Mouse (Mus musculus) liver, adult 2 months (tissue): ENCODE results near the gene Eef1akmt4. TPM values are rescaled to one million over a fixed set of nuclear protein-coding genes. Genes with fewer than 3 reads are reported as not detected.

Experiments
- DNase-seq: peaks from one replicate; pipeline ENCODE4 v3.0.0-alpha.2; 2011; ENCODE audit warnings: low read depth, low spot score; ENCODE audit errors: extremely low read depth
- H3K27ac ChIP-seq: fragments of 200-500 bp; replicated peaks from 2 replicates; pipeline ENCODE4 v1.5.1; 2012; ENCODE audit warnings: low read depth, mild to moderate bottlenecking, control low read depth, inconsistent platforms, low read length; ENCODE audit not compliant: insufficient read depth
- H3K27me3 ChIP-seq: fragments of 200-500 bp; 2 replicates; pipeline ENCODE4 v1.6.1; 2012; ENCODE audit warnings: mild to moderate bottlenecking, moderate library complexity, low read length, inconsistent platforms; ENCODE audit not compliant: control insufficient read depth, insufficient read depth
- H3K36me3 ChIP-seq: fragments of 200-500 bp; 2 replicates; pipeline ENCODE4 v1.6.1; 2012; ENCODE audit warnings: low read length, inconsistent platforms; ENCODE audit not compliant: control insufficient read depth, insufficient read depth
- H3K4me1 ChIP-seq: fragments of 200-500 bp; 2 replicates; pipeline ENCODE4 v1.6.1; 2011; ENCODE audit warnings: low read length; ENCODE audit not compliant: control insufficient read depth, insufficient read depth
- H3K4me3 ChIP-seq: fragments of 200-500 bp; 2 replicates; pipeline ENCODE4 v1.5.1; 2011; ENCODE audit warnings: low read depth, mild to moderate bottlenecking, control low read depth, low read length, moderate library complexity; ENCODE audit not compliant: insufficient read depth
- H3K79me2 ChIP-seq: fragments of 200-500 bp; 2 replicates; pipeline ENCODE4 v1.6.1; 2012; ENCODE audit warnings: inconsistent platforms, mild to moderate bottlenecking, low read length, moderate library complexity; ENCODE audit not compliant: control insufficient read depth, insufficient read depth
- H3K9ac ChIP-seq: fragments of 200-500 bp; 2 replicates; pipeline ENCODE4 v1.6.1; 2012; ENCODE audit warnings: low read depth, mild to moderate bottlenecking, control low read depth, inconsistent platforms, low read length
- CTCF ChIP-seq: fragments of 200-500 bp; IDR thresholded peaks from 2 replicates; pipeline ENCODE4 v1.5.1; 2011; ENCODE audit warnings: low read depth, low read length, control low read depth
- POLR2A ChIP-seq: fragments of 200-500 bp; IDR thresholded peaks from 2 replicates; pipeline ENCODE4 v1.6.1; 2011; ENCODE audit warnings: low read length, control low read depth; ENCODE audit not compliant: insufficient read depth; ENCODE audit errors: extremely low read depth
- WGBS: fragments of 180-500 bp; shearing (Covaris S2); methylation state at CpG from one replicate; pipeline ENCODE4 v1.1.7; 2018; 5-methylcytosine and 5-hydroxymethylcytosine counted together
- polyA plus RNA-seq: library from polyadenylated mRNA; depleted of rRNA; stranded (reverse); fragments of >200 nt; gene quantifications from 2 replicates; pipeline ENCODE4 v1.2.3, GENCODE M21; 2012
- total RNA-seq: library from RNA; depleted of rRNA; stranded (reverse); fragments of >200 nt; gene quantifications from 2 replicates; pipeline ENCODE4 v1.2.3, GENCODE M21; 2014

Gene Eef1akmt4
- total and polyA plus RNA-seq, 2 experiments, result 13.4 to 18.9 TPM

DNA sequence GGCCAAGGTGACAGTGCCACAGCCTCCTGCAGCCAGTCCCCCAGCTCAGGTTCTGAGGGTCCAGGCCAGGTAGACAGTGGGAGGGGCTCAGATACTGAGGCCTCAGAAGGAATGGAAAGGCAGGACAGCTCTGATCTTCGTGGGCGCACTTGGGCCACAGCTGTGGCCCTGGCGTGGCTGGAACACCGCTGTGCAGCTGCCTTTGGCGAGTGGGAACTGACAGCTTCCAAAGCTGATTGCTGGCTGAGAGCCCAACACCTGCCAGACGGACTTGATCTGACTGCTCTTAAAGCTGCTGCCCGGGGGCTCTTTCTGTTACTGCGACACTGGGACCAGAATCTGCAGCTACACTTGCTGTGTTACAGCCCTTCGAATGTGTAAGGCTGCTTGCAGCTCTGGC lies 6.7 kb upstream of the Eef1akmt4 start:
- no peaks in the 10 kb centered on the region for H3K4me1 ChIP-seq
- H3K36me3 ChIP-seq, result no peaks in the 10 kb centered on the region; the same call in 1 of the 2 replicates
- H3K27ac ChIP-seq, result no peak overlapping the region
- no peaks in the 10 kb centered on the region for H3K27me3 ChIP-seq
- H3K79me2 ChIP-seq, result no peaks in the 10 kb centered on the region
- no peak overlapping the region for H3K9ac ChIP-seq
- DNase-seq, result no peak
- TF ChIP-seq CTCF (no peak), POLR2A (no peak)
- H3K4me3 ChIP-seq, result no peak overlapping the region
- 82% methylated on average over 9 of the region's 9 CpGs for WGBS

DNA sequence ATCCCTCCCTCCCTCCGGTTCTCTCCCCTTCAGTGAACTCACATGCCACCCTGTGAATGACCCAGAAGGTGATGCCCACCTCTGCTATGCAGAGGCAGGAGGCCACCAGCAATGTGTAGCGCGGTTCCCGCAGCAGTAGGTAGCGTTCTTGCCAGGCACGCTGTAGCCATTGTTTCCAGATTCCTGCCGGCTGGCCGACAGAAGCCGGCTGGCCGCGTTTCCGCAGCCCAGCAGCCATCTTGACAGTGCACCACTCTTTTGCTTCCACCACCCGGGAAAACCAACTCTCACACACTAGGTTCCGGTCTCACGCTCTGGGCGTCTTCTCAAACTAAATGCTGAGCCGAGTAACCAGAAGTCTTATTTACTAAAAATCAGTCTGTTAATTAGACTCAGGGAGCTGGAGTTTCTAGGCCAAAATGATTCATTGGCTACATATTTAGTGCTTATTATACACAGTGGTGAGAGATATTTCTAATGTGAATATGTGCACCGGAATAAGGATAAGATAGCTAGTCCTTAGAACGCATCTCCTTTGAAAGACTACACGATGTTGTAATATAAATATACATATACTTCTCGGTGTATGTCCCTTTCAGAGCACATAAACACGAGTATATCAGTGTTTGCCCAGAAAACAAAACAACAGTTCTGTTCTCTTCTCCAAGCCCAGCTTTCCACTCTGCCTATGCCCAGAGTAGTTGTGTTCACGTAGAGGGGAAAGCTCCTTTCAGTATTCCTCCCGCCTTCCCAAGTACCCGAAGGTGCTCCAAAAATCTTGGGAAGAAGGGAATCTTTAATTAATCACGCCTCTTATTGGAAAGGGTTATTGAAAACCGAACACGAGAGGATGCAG lies 664 bp upstream of the Eef1akmt4 start:
- under 1% methylated on average over 28 of the region's 28 CpGs for whole genome bisulfite sequencing
- Histone ChIP-seq H3K27ac (peak overlapping the region; percentile 33), H3K27me3 (no peaks in the 10 kb centered on the region), H3K9ac (peak overlapping the region; percentile 87), H3K79me2 (no peaks in the 10 kb centered on the region), H3K36me3 (no peaks in the 10 kb centered on the region; the same call in 1 of the 2 replicates), H3K4me1 (peaks cover 3% of the 10 kb centered on the region; the same call in 1 of the 2 replicates), H3K4me3 (peak overlapping the region; percentile 81)
- peak; percentile 78 for DNase-seq
- TF ChIP-seq POLR2A (peak; percentile 55; the same call in 1 of the 2 replicates), CTCF (no peak)

DNA sequence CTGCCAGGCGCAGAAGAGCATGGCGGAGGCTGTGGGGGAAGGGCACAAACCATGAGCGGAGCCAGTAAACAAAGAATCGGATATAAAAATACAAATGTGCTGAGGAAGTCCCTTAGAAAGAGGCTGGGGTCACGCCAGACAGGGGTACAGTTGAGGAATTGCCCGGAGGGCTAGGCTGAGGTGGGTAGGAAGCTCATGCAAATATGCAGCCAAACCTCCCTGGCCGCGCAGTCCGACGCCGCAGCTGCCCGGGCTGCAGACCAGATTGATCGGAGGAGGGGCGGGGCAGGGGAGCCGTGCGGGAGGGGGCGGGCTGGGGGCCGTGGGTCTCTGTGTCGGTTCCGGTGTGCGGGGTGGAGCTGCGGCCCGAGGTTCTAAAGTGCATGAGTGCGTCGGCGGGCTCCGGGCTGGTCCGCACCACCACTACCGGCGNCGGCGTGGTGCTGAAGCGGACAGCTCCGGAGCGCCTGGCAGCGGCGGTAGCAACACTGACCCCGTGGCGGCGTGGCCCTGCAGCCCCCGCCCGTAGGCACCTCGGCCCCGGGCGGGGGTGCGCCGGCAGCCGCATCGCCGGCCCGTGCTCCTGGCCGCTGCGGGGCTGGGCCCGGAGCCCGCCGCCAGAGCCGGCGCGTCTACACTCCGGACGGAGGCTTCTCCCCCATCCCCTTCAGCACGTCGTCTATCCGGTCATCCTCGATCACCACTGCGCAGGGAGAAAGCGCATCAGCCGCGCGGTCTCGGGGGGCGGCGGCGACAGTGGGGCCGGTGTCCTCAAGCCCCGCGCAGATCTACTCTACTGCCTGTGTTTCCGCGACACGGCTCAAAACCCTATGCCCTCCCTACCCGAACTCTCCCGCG lies 8.4 kb downstream of the Eef1akmt4 start:
- no peak for DNase-seq
- H3K36me3 ChIP-seq, result no peaks in the 10 kb centered on the region
- H3K27me3 ChIP-seq, result no peaks in the 10 kb centered on the region
- WGBS, result 4% methylated on average over 74 of the region's 83 CpGs
- H3K79me2 ChIP-seq, result no peaks in the 10 kb centered on the region
- H3K27ac ChIP-seq, result no peak overlapping the region
- peak overlapping the region; percentile 11; the same call in 1 of the 2 replicates for H3K4me3 ChIP-seq
- TF ChIP-seq POLR2A (no peak), CTCF (no peak)
- peaks cover 8% of the 10 kb centered on the region for H3K4me1 ChIP-seq
- no peak overlapping the region for H3K9ac ChIP-seq

DNA sequence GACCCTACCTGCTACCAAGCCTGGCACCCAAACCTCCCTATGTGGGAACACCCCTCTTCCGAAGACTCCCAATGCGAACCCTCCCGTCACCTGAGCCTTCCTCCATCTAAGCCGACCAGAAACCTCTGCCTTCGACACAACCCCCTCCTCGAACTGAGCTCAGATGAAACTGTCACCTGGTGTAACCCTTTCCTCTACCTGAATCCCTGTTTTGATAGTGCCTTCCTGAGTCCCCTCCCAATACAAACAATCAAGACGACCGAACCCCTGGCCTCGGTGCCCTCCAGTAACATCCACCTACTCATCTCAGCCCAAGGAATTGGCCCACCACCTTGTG lies 9.0 kb downstream of the Eef1akmt4 start:
- Histone ChIP-seq H3K27me3 (no peaks in the 10 kb centered on the region), H3K79me2 (no peaks in the 10 kb centered on the region), H3K36me3 (no peaks in the 10 kb centered on the region), H3K4me3 (peak overlapping the region; percentile 11; the same call in 1 of the 2 replicates), H3K27ac (no peak overlapping the region), H3K9ac (no peak overlapping the region), H3K4me1 (peaks cover 8% of the 10 kb centered on the region)
- TF ChIP-seq POLR2A (no peak), CTCF (no peak)
- no peak for DNase-seq
- 1% methylated on average over 9 of the region's 9 CpGs for WGBS

DNA sequence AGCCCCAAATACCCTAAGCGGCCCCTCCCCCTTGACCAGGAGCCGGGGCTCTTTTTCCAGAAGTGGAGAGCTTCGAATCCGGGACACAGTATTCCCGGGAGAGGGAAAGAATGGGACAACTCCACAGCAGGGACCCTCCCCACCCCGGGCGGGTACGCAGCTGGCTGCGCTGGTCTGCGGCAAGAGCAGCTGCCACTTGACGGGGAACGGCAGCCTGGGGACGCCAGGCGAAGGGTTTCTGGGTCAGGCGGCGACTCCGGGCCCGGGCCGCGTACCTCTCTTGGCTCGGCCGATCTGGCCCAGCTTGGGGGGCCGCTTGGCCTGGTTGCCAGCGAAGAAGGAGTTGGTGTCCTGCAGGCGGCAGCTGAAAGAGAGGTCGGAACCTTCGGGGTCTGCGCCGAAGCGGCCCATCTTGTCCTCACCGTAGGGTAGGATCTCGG lies 9.4 kb downstream of the Eef1akmt4 start:
- no peak for DNase-seq
- peak overlapping the region; percentile 84 for H3K4me3 ChIP-seq
- H3K4me1 ChIP-seq, result peaks cover 8% of the 10 kb centered on the region
- no peaks in the 10 kb centered on the region for H3K27me3 ChIP-seq
- no peak overlapping the region for H3K27ac ChIP-seq
- H3K9ac ChIP-seq, result peak overlapping the region; percentile 72
- no peaks in the 10 kb centered on the region for H3K79me2 ChIP-seq
- H3K36me3 ChIP-seq, result no peaks in the 10 kb centered on the region
- WGBS, result 1% methylated on average over 32 of the region's 32 CpGs
- TF ChIP-seq POLR2A, result no peak
- no peak for TF ChIP-seq CTCF
